Mouse (Mus musculus): Measurements from ENCODE around the gene Dync2h1.
"Not testable (repeated sequence)": the region's sequence is repeated elsewhere in the genome, so short reads cannot be mapped to it uniquely, and the experiment has no call there.

The Dync2h1 gene

GRCm38 (mm10) chr9:7042635-7043273 is 141.5 kb downstream of the Dync2h1 start:
- in situ Hi-C loops (cut with MboI; ENCODE audit: low pct_unique_long_range_greater_than_20kb in 1 of 2, low sequenced_read_pairs in 2 of 2, unreplicated experiment in 1 of 2): no loop called here

- in situ Hi-C loops (cut with MboI; ENCODE audit: low pct_unique_long_range_greater_than_20kb in 1 of 2, low sequenced_read_pairs in 2 of 2, unreplicated experiment in 1 of 2): no loop called here
Measured at GRCm38 (mm10) chr9:7041231-7041630, 143.0 kb downstream of the Dync2h1 start.

GRCm38 (mm10) chr9:7032553-7032952 is 151.7 kb downstream of the Dync2h1 start:
- in situ Hi-C loops (cut with MboI; ENCODE audit: low pct_unique_long_range_greater_than_20kb in 1 of 2, low sequenced_read_pairs in 2 of 2, unreplicated experiment in 1 of 2): no loop called here

GRCm38 (mm10) chr9:7015600-7015999 is 168.6 kb downstream of the Dync2h1 start:
- in situ Hi-C loops (cut with MboI; ENCODE audit: low pct_unique_long_range_greater_than_20kb in 1 of 2, low sequenced_read_pairs in 2 of 2, unreplicated experiment in 1 of 2): no loop called here

GRCm38 (mm10) chr9:7014733-7015132 is 169.5 kb downstream of the Dync2h1 start:
- in situ Hi-C loops (cut with MboI; ENCODE audit: low pct_unique_long_range_greater_than_20kb in 1 of 2, low sequenced_read_pairs in 2 of 2, unreplicated experiment in 1 of 2): no loop called here

- in situ Hi-C loops (cut with MboI; ENCODE audit: low pct_unique_long_range_greater_than_20kb in 1 of 2, low sequenced_read_pairs in 2 of 2, unreplicated experiment in 1 of 2): no loop called here
Measured at GRCm38 (mm10) chr9:7009785-7010184, 174.5 kb downstream of the Dync2h1 start.

GRCm38 (mm10) chr9:6994865-6995264 is 189.4 kb downstream of the Dync2h1 start:
- in situ Hi-C loops (cut with MboI; ENCODE audit: low pct_unique_long_range_greater_than_20kb in 1 of 2, low sequenced_read_pairs in 2 of 2, unreplicated experiment in 1 of 2): no loop called here

- in situ Hi-C loops (cut with MboI; ENCODE audit: low pct_unique_long_range_greater_than_20kb in 1 of 2, low sequenced_read_pairs in 2 of 2, unreplicated experiment in 1 of 2): no loop called here
Measured at GRCm38 (mm10) chr9:6994275-6994674, 190.0 kb downstream of the Dync2h1 start.

GRCm38 (mm10) chr9:6988893-6989685 is 195.2 kb downstream of the Dync2h1 start:
- in situ Hi-C loops (cut with MboI; ENCODE audit: low pct_unique_long_range_greater_than_20kb in 1 of 2, low sequenced_read_pairs in 2 of 2, unreplicated experiment in 1 of 2): no loop called here

GRCm38 (mm10) chr9:6986161-6986560 is 198.1 kb downstream of the Dync2h1 start:
- in situ Hi-C loops (cut with MboI; ENCODE audit: low pct_unique_long_range_greater_than_20kb in 1 of 2, low sequenced_read_pairs in 2 of 2, unreplicated experiment in 1 of 2): no loop called here

- in situ Hi-C loops (cut with MboI; ENCODE audit: low pct_unique_long_range_greater_than_20kb in 1 of 2, low sequenced_read_pairs in 2 of 2, unreplicated experiment in 1 of 2): no loop called here
Measured at GRCm38 (mm10) chr9:6969171-6969570, 215.1 kb downstream of the Dync2h1 start.

GRCm38 (mm10) chr9:6965006-6965405 is 219.2 kb downstream of the Dync2h1 start:
- in situ Hi-C loops (cut with MboI; ENCODE audit: low pct_unique_long_range_greater_than_20kb in 1 of 2, low sequenced_read_pairs in 2 of 2, unreplicated experiment in 1 of 2): no loop called here

GRCm38 (mm10) chr9:6958311-6958710 is 225.9 kb downstream of the Dync2h1 start:
- in situ Hi-C loops (cut with MboI; ENCODE audit: low pct_unique_long_range_greater_than_20kb in 1 of 2, low sequenced_read_pairs in 2 of 2, unreplicated experiment in 1 of 2): no loop called here

- in situ Hi-C loops (cut with MboI; ENCODE audit: low pct_unique_long_range_greater_than_20kb in 1 of 2, low sequenced_read_pairs in 2 of 2, unreplicated experiment in 1 of 2): no loop called here
Measured at GRCm38 (mm10) chr9:6927399-6928035, 256.7 kb downstream of the Dync2h1 start.

GRCm38 (mm10) chr9:6913471-6913870 is 270.8 kb downstream of the Dync2h1 start:
- in situ Hi-C loops (cut with MboI; ENCODE audit: low pct_unique_long_range_greater_than_20kb in 1 of 2, low sequenced_read_pairs in 2 of 2, unreplicated experiment in 1 of 2): no loop called here

GRCm38 (mm10) chr9:6910537-6910936 is 273.7 kb downstream of the Dync2h1 start:
- in situ Hi-C loops (cut with MboI; ENCODE audit: low pct_unique_long_range_greater_than_20kb in 1 of 2, low sequenced_read_pairs in 2 of 2, unreplicated experiment in 1 of 2): not testable (repeated sequence)

- in situ Hi-C loops (cut with MboI; ENCODE audit: low pct_unique_long_range_greater_than_20kb in 1 of 2, low sequenced_read_pairs in 2 of 2, unreplicated experiment in 1 of 2): no loop called here
Measured at GRCm38 (mm10) chr9:6901620-6902019, 282.6 kb downstream of the Dync2h1 start.

GRCm38 (mm10) chr9:6891331-6891730 is 292.9 kb downstream of the Dync2h1 start:
- in situ Hi-C loops (cut with MboI; ENCODE audit: low pct_unique_long_range_greater_than_20kb in 1 of 2, low sequenced_read_pairs in 2 of 2, unreplicated experiment in 1 of 2): no loop called here

- in situ Hi-C loops (cut with MboI; ENCODE audit: low pct_unique_long_range_greater_than_20kb in 1 of 2, low sequenced_read_pairs in 2 of 2, unreplicated experiment in 1 of 2): no loop called here
Measured at GRCm38 (mm10) chr9:6881187-6881984, 302.9 kb downstream of the Dync2h1 start.

All from mouse embryonic stem cell (cell line).